Mouse (Mus musculus) kidney, adult 2 months (tissue): Measurements from ENCODE around the gene Gpatch2. TPM values are rescaled to one million over a fixed set of nuclear protein-coding genes. Genes with fewer than 3 reads are reported as not detected.

ENCODE experiments used
- DNase-seq: peaks from one replicate; pipeline ENCODE4 v3.0.0; 2021
- H3K27ac ChIP-seq: fragments of 200-500 bp; 2 replicates; pipeline ENCODE4 v1.5.1; 2012; ENCODE audit warnings: low read depth, low read length, control low read depth, inconsistent platforms; ENCODE audit not compliant: insufficient read depth
- H3K27me3 ChIP-seq: fragments of 200-500 bp; replicated peaks from 2 replicates; pipeline ENCODE4 v1.6.1; 2012; ENCODE audit warnings: mild to moderate bottlenecking, moderate library complexity, low read length, inconsistent platforms; ENCODE audit not compliant: control insufficient read depth, insufficient read depth
- H3K36me3 ChIP-seq: fragments of 200-500 bp; 2 replicates; pipeline ENCODE4 v1.6.1; 2012; ENCODE audit warnings: mild to moderate bottlenecking, moderate library complexity, low read length, inconsistent platforms; ENCODE audit not compliant: control insufficient read depth, insufficient read depth
- H3K4me1 ChIP-seq: fragments of 200-500 bp; 2 replicates; pipeline ENCODE4 v1.6.1; 2011; ENCODE audit warnings: low read length; ENCODE audit not compliant: control insufficient read depth, insufficient read depth
- H3K4me3 ChIP-seq: fragments of 200-500 bp; 2 replicates; pipeline ENCODE4 v1.5.1; 2011; ENCODE audit warnings: mild to moderate bottlenecking, low read depth, low read length, control low read depth; ENCODE audit not compliant: insufficient read depth
- CTCF ChIP-seq: fragments of 200-500 bp; conservative IDR thresholded peaks from 2 replicates; pipeline ENCODE4 v1.5.1; 2011; ENCODE audit warnings: low read depth, mild to moderate bottlenecking, control low read depth, low read length, moderate library complexity, mixed read lengths; ENCODE audit not compliant: insufficient read depth, insufficient read length
- POLR2A ChIP-seq: fragments of 200-500 bp; IDR thresholded peaks from one replicate; pipeline ENCODE4 v1.6.1; 2011; ENCODE audit warnings: low read depth, low read length, control low read depth
- WGBS: fragments of 180-500 bp; shearing (Covaris S2); methylation state at CpG from one replicate; pipeline ENCODE4 v1.1.7; 2018; 5-methylcytosine and 5-hydroxymethylcytosine counted together
- polyA plus RNA-seq: library from polyadenylated mRNA; depleted of rRNA; stranded (reverse); fragments of >200 nt; gene quantifications from 2 replicates; pipeline ENCODE4 v1.2.3, GENCODE M21; 2012

Gene Gpatch2
- polyA plus RNA-seq, 1 experiment: 8.0 TPM

- H3K36me3 ChIP-seq: no peaks in the 10 kb centered on the region
Observed at GRCm38 (mm10) chr1:187315821-187316220, 100.5 kb downstream of the Gpatch2 start.

GRCm38 (mm10) chr1:187316555-187316954, 101.2 kb downstream of the Gpatch2 start:
- WGBS: 78% methylated on average over 8 of the region's 8 CpGs
- H3K36me3 ChIP-seq: no peaks in the 10 kb centered on the region
- no peaks in the 10 kb centered on the region for H3K27me3 ChIP-seq
- H3K4me1 ChIP-seq: peaks cover 8% of the 10 kb centered on the region; the same call in 1 of the 2 replicates
- TF ChIP-seq POLR2A (no peak), CTCF (no peak)
- no peak overlapping the region for H3K27ac ChIP-seq
- DNase-seq: peak; percentile 16
- no peak overlapping the region for H3K4me3 ChIP-seq

More at GRCm38 (mm10) chr1:187315821-187316220, 100.5 kb downstream of the Gpatch2 start:
- Histone ChIP-seq H3K27me3 (no peaks in the 10 kb centered on the region), H3K4me3 (no peak overlapping the region), H3K27ac (no peak overlapping the region), H3K4me1 (peaks cover 8% of the 10 kb centered on the region; the same call in 1 of the 2 replicates)
- peak; percentile 59 for DNase-seq
- TF ChIP-seq POLR2A: no peak
- TF ChIP-seq CTCF: no peak
- 65% methylated on average over 2 of the region's 2 CpGs for WGBS

- 86% methylated on average over 3 of the region's 3 CpGs for WGBS
- peaks cover 2% of the 10 kb centered on the region for H3K36me3 ChIP-seq
- H3K27me3 ChIP-seq: no peaks in the 10 kb centered on the region
- no peaks in the 10 kb centered on the region for H3K4me1 ChIP-seq
- H3K4me3 ChIP-seq: no peak overlapping the region
- TF ChIP-seq POLR2A: no peak
- no peak overlapping the region for H3K27ac ChIP-seq
- DNase-seq: no peak
Observed at GRCm38 (mm10) chr1:187321814-187322213, 106.5 kb downstream of the Gpatch2 start.

GRCm38 (mm10) chr1:187322505-187323208, 107.3 kb downstream of the Gpatch2 start:
- DNase-seq: no peak
- H3K4me1 ChIP-seq: no peaks in the 10 kb centered on the region
- no peak overlapping the region for H3K27ac ChIP-seq
- H3K27me3 ChIP-seq: no peaks in the 10 kb centered on the region
- H3K36me3 ChIP-seq: peaks cover 2% of the 10 kb centered on the region
- 81% methylated on average over 8 of the region's 8 CpGs for WGBS
- no peak for TF ChIP-seq POLR2A
- no peak for TF ChIP-seq CTCF
- H3K4me3 ChIP-seq: no peak overlapping the region

- Histone ChIP-seq H3K4me3 (no peak overlapping the region), H3K27me3 (no peaks in the 10 kb centered on the region), H3K4me1 (no peaks in the 10 kb centered on the region), H3K27ac (no peak overlapping the region), H3K36me3 (peaks cover 2% of the 10 kb centered on the region)
- 94% methylated on average over 1 of the region's 1 CpGs for WGBS
- TF ChIP-seq CTCF (no peak), POLR2A (no peak)
- no peak for DNase-seq
Observed at GRCm38 (mm10) chr1:187323209-187323589, 107.9 kb downstream of the Gpatch2 start.

GRCm38 (mm10) chr1:187342551-187342950, 127.2 kb downstream of the Gpatch2 start:
- no peak for DNase-seq
- Histone ChIP-seq H3K27me3 (no peaks in the 10 kb centered on the region), H3K27ac (no peak overlapping the region), H3K4me1 (no peaks in the 10 kb centered on the region), H3K4me3 (no peak overlapping the region), H3K36me3 (no peaks in the 10 kb centered on the region)
- WGBS: 53% methylated on average over 2 of the region's 2 CpGs
- no peak for TF ChIP-seq POLR2A
- no peak for TF ChIP-seq CTCF

GRCm38 (mm10) chr1:187345156-187345555, 129.8 kb downstream of the Gpatch2 start:
- Histone ChIP-seq H3K4me1 (no peaks in the 10 kb centered on the region), H3K27ac (no peak overlapping the region), H3K4me3 (no peak overlapping the region), H3K36me3 (no peaks in the 10 kb centered on the region), H3K27me3 (no peaks in the 10 kb centered on the region)
- no peak for DNase-seq
- 90% methylated on average over 5 of the region's 5 CpGs for WGBS
- TF ChIP-seq POLR2A (no peak), CTCF (no peak)

- H3K27ac ChIP-seq: no peak overlapping the region
- H3K36me3 ChIP-seq: no peaks in the 10 kb centered on the region
- TF ChIP-seq CTCF (no peak), POLR2A (no peak)
- no peaks in the 10 kb centered on the region for H3K4me1 ChIP-seq
- no peak for DNase-seq
- WGBS: 97% methylated on average over 11 of the region's 11 CpGs
- no peaks in the 10 kb centered on the region for H3K27me3 ChIP-seq
- no peak overlapping the region for H3K4me3 ChIP-seq
Observed at GRCm38 (mm10) chr1:187346923-187347322, 131.6 kb downstream of the Gpatch2 start.
